Mouse (Mus musculus) monocyte, adult 2 months (primary cell): ENCODE data around the gene Rassf8.

ENCODE experiments used
- DNase-seq, 2 experiments: peaks; one replicate each; pipeline ENCODE4 v3.0.0; 2022; ENCODE audit warnings: low spot score in 2 of 2, low read depth in 1 of 2

The Rassf8 gene

GRCm38 (mm10) chr6:145861462-145862227, 115.1 kb downstream of the Rassf8 start:
- no peak for DNase-seq

GRCm38 (mm10) chr6:145862321-145862720, 115.8 kb downstream of the Rassf8 start:
- no peak for DNase-seq

- no peak for DNase-seq
Measured at GRCm38 (mm10) chr6:145862739-145863064, 116.2 kb downstream of the Rassf8 start.

- DNase-seq, result no peak
Measured at GRCm38 (mm10) chr6:145863065-145863971, 116.8 kb downstream of the Rassf8 start.

GRCm38 (mm10) chr6:145864171-145864570, 117.6 kb downstream of the Rassf8 start:
- DNase-seq, result no peak

GRCm38 (mm10) chr6:145865289-145865885, 118.8 kb downstream of the Rassf8 start, which contains the start of gene Bhlhe41:
Gene Bhlhe41, minus strand, starts transcription at chr6:145865558.
- DNase-seq, result no peak

GRCm38 (mm10) chr6:145865886-145866851, 119.6 kb downstream of the Rassf8 start:
- no peak for DNase-seq

- DNase-seq, result no peak
Measured at GRCm38 (mm10) chr6:145867111-145867510, 120.6 kb downstream of the Rassf8 start.
